ENCODE assay signal across 14 mouse cellular contexts in the genomic region with DNA sequence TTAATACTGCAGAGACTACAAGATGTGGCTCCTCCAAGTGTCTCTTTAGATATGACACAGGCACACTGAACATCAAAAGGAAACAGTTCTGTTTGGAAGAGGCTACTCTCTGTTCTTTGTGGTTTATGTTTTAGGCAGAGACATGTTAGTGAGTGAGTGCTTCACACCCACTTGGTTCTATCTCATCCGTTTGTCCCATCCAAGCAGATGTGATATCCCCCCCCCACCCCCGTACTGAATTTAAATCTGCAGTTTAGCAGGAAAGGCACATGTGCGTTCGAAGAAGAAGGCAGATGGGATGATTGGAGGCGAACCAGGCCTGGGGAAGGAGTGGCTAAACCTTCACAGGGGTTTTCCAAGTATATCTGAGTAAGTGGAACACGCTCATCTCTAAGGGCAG.
DNase-seq lines count a peak whose midpoint lies in the region; ATAC-seq lines count a peak whose summit lies in the region.
"Had no signal": no experiment of that assay in that cellular context is flagged by ENCODE, and none has a peak within 500 bp of the region (broad histone marks: within the 10 kb centered on the region; RNA-seq: fewer than 3 reads in every experiment).

No protein-coding gene starts in this region.

- ATAC-seq in inflammation-experienced regulatory T-cells, adult 6 months = peak; percentile 23
- ATAC-seq: hindbrain, postnatal 0 days; midbrain, embryonic 15.5 days had no signal

- intact Hi-C loops in heart, postnatal 25 days (cut with DNase I) = no loop called here

- peak; percentile 21 for DNase-seq in heart, adult 11 months
- DNase-seq in heart, postnatal 25 days (ENCODE audit: low spot score) = no peak
- peak; percentile 27 for DNase-seq in right cerebral cortex, adult 18-20 months
- no peak for DNase-seq in right cerebral cortex, adult 2 months (ENCODE audit: low spot score in 2 of 2)
- DNase-seq in right cerebral cortex, postnatal 36 days (ENCODE audit: low spot score in 2 of 2) = peak; percentile 15 to 28
- DNase-seq in embryo, embryonic 10.5 days (ENCODE audit: low spot score) = no peak
- no peak for DNase-seq in cerebellum, adult 9-10 months
- DNase-seq: adrenal gland, postnatal 14 days; cerebellum, postnatal 25 days; gastrocnemius, postnatal 10 days; heart, postnatal 14 days had no signal

Comparison
In these comparisons a context has a peak if more than half of its experiments do, and no peak if none do; other contexts are left out.
1. DNase-seq: peak in heart, adult 11 months (single experiment), right cerebral cortex, adult 18-20 months (single experiment) and right cerebral cortex, postnatal 36 days (2 of 2); none in heart, postnatal 25 days (single experiment), right cerebral cortex, adult 2 months (0 of 2), embryo, embryonic 10.5 days (single experiment) and cerebellum, adult 9-10 months (single experiment).